Mouse (Mus musculus): ENCODE measurements at regions not wholly inside any gene's neighbourhood (a gene's known extent, or its start where the extent isn't known, plus 50 kb on each side); places are given as distances from the start of the nearest gene placed in this dataset.

- TF ChIP-seq CTCF (conservative IDR thresholded peaks at IDR 0.05; ENCODE audit: low read length) (no peak), POU5F1 (IDR thresholded peaks at IDR 0.05; ENCODE audit: borderline replicate concordance, low read length) (no peak)
Measured at GRCm38 (mm10) chr14:46532697-46533096, 142.2 kb upstream of the Bmp4 start.

Measured in E14TG2a.4 (cell line).